Mouse (Mus musculus) intestine, embryonic 16.5 days (tissue): ENCODE measurements around the gene Mfsd4b4. TPM values are rescaled to one million over a fixed set of nuclear protein-coding genes. Genes with fewer than 3 reads are reported as not detected.
"Not testable (repeated sequence)": the region's sequence is repeated elsewhere in the genome, so short reads cannot be mapped to it uniquely, and the experiment has no call there.

Source experiments
- ATAC-seq: fragments of 200-750 bp; cut with Nextera tagmentation; 2 replicates; pipeline ENCODE4 v1.8.0; 2017; ENCODE audit warnings: moderate TSS enrichment, moderate library complexity
- H3K27ac ChIP-seq: fragments of 300-500 bp; sonication (generic); 2 replicates; pipeline ENCODE4 v1.5.1; 2014; ENCODE audit warnings: mild to moderate bottlenecking, low read length
- H3K27me3 ChIP-seq: fragments of 300-500 bp; sonication (generic); replicated peaks from 2 replicates; pipeline ENCODE4 v1.6.1; 2014; ENCODE audit warnings: low read length, control low read depth, mixed read lengths; ENCODE audit not compliant: control insufficient read depth, insufficient read depth
- H3K36me3 ChIP-seq: fragments of 300-500 bp; sonication (generic); 2 replicates; pipeline ENCODE4 v1.6.1; 2014; ENCODE audit warnings: low read length, control low read depth; ENCODE audit not compliant: control insufficient read depth, insufficient read depth
- H3K4me1 ChIP-seq: fragments of 300-500 bp; sonication (generic); 2 replicates; pipeline ENCODE4 v1.6.1; 2014; ENCODE audit warnings: low read length, control low read depth, mixed read lengths; ENCODE audit not compliant: control insufficient read depth, insufficient read depth
- H3K4me2 ChIP-seq: fragments of 300-500 bp; sonication (generic); 2 replicates; pipeline ENCODE4 v1.6.1; 2014; ENCODE audit warnings: low read depth, low read length, control low read depth
- H3K4me3 ChIP-seq: fragments of 300-500 bp; sonication (generic); 2 replicates; pipeline ENCODE4 v1.5.1; 2014; ENCODE audit warnings: mild to moderate bottlenecking, low read length
- H3K9ac ChIP-seq: fragments of 300-500 bp; sonication (generic); 2 replicates; pipeline ENCODE4 v1.6.1; 2014; ENCODE audit warnings: low read depth, low read length
- H3K9me3 ChIP-seq: fragments of 300-500 bp; sonication (generic); 2 replicates; pipeline ENCODE4 v1.6.1; 2016; ENCODE audit warnings: low read length, control low read depth; ENCODE audit not compliant: control insufficient read depth
- WGBS: fragments of 180-500 bp; shearing (Covaris S2); extraction: QIAGEN DNeasy Blood & Tissue Kit; methylation state at CpG from one replicate; pipeline ENCODE4 v1.1.7; 2014; 5-methylcytosine and 5-hydroxymethylcytosine counted together
- polyA plus RNA-seq: library from polyadenylated mRNA; unstranded; fragments of >200 nt; fragmentation: Nextera tagmentation; extraction: Ambion mirVana; gene quantifications from 2 replicates; pipeline ENCODE4 v1.2.1, GENCODE M21; 2015

Mfsd4b4 gene
- polyA plus RNA-seq, result 2.7 and 2.8 TPM in 2 replicates

DNA sequence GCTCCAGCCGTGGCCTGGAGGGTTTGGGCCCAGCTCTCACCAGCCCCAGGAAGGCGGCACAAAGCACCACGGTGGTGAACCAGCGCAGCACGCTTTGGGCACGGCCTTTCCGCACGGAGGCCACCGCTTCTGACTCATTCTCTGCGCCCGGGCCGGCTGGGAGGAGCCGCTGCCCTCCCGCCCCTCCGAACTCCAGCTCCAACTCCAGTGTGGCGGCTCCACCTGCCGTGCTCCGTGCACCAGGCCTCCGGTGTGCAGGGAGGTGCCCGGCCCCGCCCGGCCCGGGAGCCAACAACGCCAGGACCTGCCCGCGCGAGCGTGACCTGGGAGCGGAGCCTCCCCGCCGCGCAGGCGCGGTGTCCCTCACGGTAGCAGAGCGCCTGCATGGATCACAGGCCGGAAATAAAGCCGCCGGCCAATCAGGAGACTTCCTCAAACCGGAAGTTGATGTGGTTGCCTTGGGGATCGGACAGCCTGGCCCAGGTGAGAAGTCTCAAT lies at the start of gene Mfsd4b4:
Gene Mfsd4b4 (minus strand): TSS at position 365 of the 498 bp plus-strand sequence.
- H3K4me1 ChIP-seq, result 0 out of 2 replicates have a peak, but pooled peaks cover 3% of the 10 kb centered on the region
- peak; percentile 99 for ATAC-seq
- no peaks in the 10 kb centered on the region for H3K36me3 ChIP-seq
- H3K4me2 ChIP-seq, result peak within 1 kb of the TSS; percentile 89
- peak within 1 kb of the TSS; percentile 65 for H3K4me3 ChIP-seq
- 1% methylated on average over 41 of the region's 41 CpGs for WGBS
- peak within 1 kb of the TSS; percentile 85 for H3K9ac ChIP-seq
- H3K27ac ChIP-seq, result peak within 1 kb of the TSS; percentile 95
- no peaks in the 10 kb centered on the region for H3K27me3 ChIP-seq
- H3K9me3 ChIP-seq, result no peaks in the 10 kb centered on the region

DNA sequence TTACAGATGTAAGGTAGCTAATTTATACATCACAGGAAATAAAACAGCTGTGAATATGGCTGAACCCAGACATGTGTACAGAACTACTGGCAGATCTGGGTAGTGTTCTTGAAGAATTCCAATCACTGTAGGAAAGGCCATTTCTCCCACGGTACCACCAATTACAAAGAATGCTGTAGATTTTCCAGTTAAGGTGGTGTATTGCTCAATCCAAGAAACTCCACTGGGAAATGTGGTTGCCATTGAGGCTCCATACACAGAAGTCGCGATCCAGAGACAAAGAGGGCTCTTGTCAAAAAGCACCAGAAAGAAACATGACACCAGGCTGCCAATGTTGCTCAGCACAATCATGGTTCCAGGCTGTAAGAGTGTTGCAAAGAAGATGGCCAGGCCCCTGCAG lies 48.2 kb upstream of the Mfsd4b4 start:
- 81% methylated on average over 3 of the region's 3 CpGs for WGBS

GRCm38 (mm10) chr10:39936553-39936952 lies 37.5 kb upstream of the Mfsd4b4 start:
- H3K36me3 ChIP-seq, result no peaks in the 10 kb centered on the region
- no peak overlapping the region for H3K4me3 ChIP-seq
- H3K27me3 ChIP-seq, result no peaks in the 10 kb centered on the region
- H3K9ac ChIP-seq, result no peak overlapping the region
- ATAC-seq, result peak; percentile 50; the same call in 1 of the 2 replicates
- H3K9me3 ChIP-seq, result no peaks in the 10 kb centered on the region
- H3K4me1 ChIP-seq, result no peaks in the 10 kb centered on the region
- no peak overlapping the region for H3K4me2 ChIP-seq
- WGBS, result 75% methylated on average over 7 of the region's 7 CpGs
- H3K27ac ChIP-seq, result no peak overlapping the region

More for the DNA sequence above, 48.2 kb upstream of the Mfsd4b4 start:
- not testable (repeated sequence) for H3K36me3 ChIP-seq, H3K27me3 ChIP-seq, H3K9ac ChIP-seq, H3K27ac ChIP-seq, ATAC-seq, H3K4me3 ChIP-seq, H3K4me1 ChIP-seq, H3K4me2 ChIP-seq, H3K9me3 ChIP-seq

- Histone ChIP-seq H3K9ac (peak within 1 kb of the TSS; percentile 77), H3K4me3 (peak within 1 kb of the TSS; percentile 55), H3K4me1 (no peaks in the 10 kb centered on the region), H3K27ac (peak within 1 kb of the TSS; percentile 6; the same call in 1 of the 2 replicates), H3K27me3 (no peaks in the 10 kb centered on the region), H3K36me3 (no peaks in the 10 kb centered on the region), H3K9me3 (no peaks in the 10 kb centered on the region), H3K4me2 (peak within 1 kb of the TSS; percentile 89)
- ATAC-seq, result peak; percentile 71
- WGBS, result 1% methylated on average over 41 of the region's 41 CpGs
Measured at GRCm38 (mm10) chr10:39926616-39927139, 27.6 kb upstream of the Mfsd4b4 start, which contains the start of gene Mfsd4b2. Gene Mfsd4b2, minus strand, starts transcription at chr10:39926923.

DNA sequence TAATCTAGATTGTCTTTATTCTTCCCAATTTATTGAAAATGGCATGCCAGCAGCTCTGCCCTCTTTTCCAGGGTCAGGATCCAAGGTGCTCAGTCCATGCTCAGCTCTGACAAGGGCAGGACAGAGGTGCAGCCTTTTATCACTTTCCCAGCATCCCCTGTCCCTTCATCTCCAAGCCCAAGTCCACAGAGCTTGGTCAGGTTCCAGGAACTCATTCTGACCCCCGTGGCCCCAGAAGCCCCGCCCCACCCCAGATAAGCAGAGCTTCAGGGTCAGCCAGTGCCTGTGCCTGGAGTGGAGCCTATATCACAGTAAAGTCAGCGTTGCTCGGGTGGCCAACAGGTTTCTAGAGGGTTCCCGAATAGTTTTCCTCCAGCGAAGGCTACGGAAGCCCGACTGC lies 25.5 kb upstream of the Mfsd4b4 start:
- H3K36me3 ChIP-seq, H3K27me3 ChIP-seq, H3K4me2 ChIP-seq, H3K4me1 ChIP-seq, H3K9me3 ChIP-seq, H3K9ac ChIP-seq, H3K4me3 ChIP-seq: not testable (repeated sequence)
- ATAC-seq, result peak; percentile 94
- peak overlapping the region; percentile 56 for H3K27ac ChIP-seq
- WGBS, result 56% methylated on average over 8 of the region's 8 CpGs

DNA sequence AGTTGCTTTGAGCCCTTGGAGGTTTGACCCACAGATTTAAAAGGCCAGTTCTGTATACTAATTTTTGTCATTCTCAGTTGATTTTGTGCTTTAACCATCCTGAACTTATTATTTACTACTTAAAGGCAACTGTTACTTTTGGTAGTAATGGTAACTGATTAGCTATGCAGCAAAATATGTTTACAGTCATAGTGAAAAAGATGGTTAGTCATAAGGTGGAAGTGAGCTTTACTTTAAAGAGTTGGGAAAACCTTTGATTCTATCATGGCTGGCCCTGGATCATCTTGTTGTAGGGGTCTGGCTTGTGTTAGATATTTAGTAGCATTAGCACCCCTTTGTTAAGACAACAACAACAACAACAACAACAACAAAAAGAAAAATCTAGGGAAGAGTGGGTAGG lies 13.6 kb upstream of the Mfsd4b4 start:
- no peak for ATAC-seq
- no peak overlapping the region for H3K4me3 ChIP-seq
- no peak overlapping the region for H3K9ac ChIP-seq
- H3K4me2 ChIP-seq, result no peak overlapping the region
- no peak overlapping the region for H3K27ac ChIP-seq
- H3K9me3 ChIP-seq, result no peaks in the 10 kb centered on the region
- no peaks in the 10 kb centered on the region for H3K27me3 ChIP-seq
- no peaks in the 10 kb centered on the region for H3K36me3 ChIP-seq
- peaks cover 5% of the 10 kb centered on the region; the same call in 1 of the 2 replicates for H3K4me1 ChIP-seq

GRCm38 (mm10) chr10:39908768-39909441 lies 9.9 kb upstream of the Mfsd4b4 start:
- no peaks in the 10 kb centered on the region for H3K9me3 ChIP-seq
- no peak; the same call in 1 of the 2 replicates for ATAC-seq
- no peak overlapping the region for H3K9ac ChIP-seq
- 0 out of 2 replicates have a peak overlapping the region, but pooled peaks have one; percentile 12 for H3K4me2 ChIP-seq
- H3K27me3 ChIP-seq, result no peaks in the 10 kb centered on the region
- H3K4me1 ChIP-seq, result peaks cover 7% of the 10 kb centered on the region
- 55% methylated on average over 13 of the region's 13 CpGs for WGBS
- peak overlapping the region; percentile 19; the same call in 1 of the 2 replicates for H3K4me3 ChIP-seq
- H3K27ac ChIP-seq, result peak overlapping the region; percentile 77
- H3K36me3 ChIP-seq, result no peaks in the 10 kb centered on the region

GRCm38 (mm10) chr10:39906799-39907658 lies 8.0 kb upstream of the Mfsd4b4 start:
- 52% methylated on average over 10 of the region's 10 CpGs for WGBS
- Histone ChIP-seq H3K9me3 (no peaks in the 10 kb centered on the region), H3K4me2 (peak overlapping the region; percentile 40), H3K4me1 (peaks cover 7% of the 10 kb centered on the region), H3K36me3 (no peaks in the 10 kb centered on the region), H3K9ac (0 out of 2 replicates have a peak overlapping the region, but pooled peaks have one; percentile 24), H3K27ac (peak overlapping the region; percentile 93), H3K27me3 (no peaks in the 10 kb centered on the region), H3K4me3 (peak overlapping the region; percentile 16; the same call in 1 of the 2 replicates)
- ATAC-seq, result peak; percentile 98

- Histone ChIP-seq H3K9ac (no peak overlapping the region), H3K27ac (no peak overlapping the region), H3K36me3 (no peaks in the 10 kb centered on the region), H3K4me2 (no peak overlapping the region), H3K27me3 (no peaks in the 10 kb centered on the region), H3K9me3 (no peaks in the 10 kb centered on the region), H3K4me1 (peaks cover 7% of the 10 kb centered on the region), H3K4me3 (no peak overlapping the region)
- no peak for ATAC-seq
- 81% methylated on average over 3 of the region's 3 CpGs for WGBS
Measured at GRCm38 (mm10) chr10:39904191-39904590, 5.2 kb upstream of the Mfsd4b4 start.
